11 mouse cellular contexts compared by ENCODE assay signal in the genomic region with DNA sequence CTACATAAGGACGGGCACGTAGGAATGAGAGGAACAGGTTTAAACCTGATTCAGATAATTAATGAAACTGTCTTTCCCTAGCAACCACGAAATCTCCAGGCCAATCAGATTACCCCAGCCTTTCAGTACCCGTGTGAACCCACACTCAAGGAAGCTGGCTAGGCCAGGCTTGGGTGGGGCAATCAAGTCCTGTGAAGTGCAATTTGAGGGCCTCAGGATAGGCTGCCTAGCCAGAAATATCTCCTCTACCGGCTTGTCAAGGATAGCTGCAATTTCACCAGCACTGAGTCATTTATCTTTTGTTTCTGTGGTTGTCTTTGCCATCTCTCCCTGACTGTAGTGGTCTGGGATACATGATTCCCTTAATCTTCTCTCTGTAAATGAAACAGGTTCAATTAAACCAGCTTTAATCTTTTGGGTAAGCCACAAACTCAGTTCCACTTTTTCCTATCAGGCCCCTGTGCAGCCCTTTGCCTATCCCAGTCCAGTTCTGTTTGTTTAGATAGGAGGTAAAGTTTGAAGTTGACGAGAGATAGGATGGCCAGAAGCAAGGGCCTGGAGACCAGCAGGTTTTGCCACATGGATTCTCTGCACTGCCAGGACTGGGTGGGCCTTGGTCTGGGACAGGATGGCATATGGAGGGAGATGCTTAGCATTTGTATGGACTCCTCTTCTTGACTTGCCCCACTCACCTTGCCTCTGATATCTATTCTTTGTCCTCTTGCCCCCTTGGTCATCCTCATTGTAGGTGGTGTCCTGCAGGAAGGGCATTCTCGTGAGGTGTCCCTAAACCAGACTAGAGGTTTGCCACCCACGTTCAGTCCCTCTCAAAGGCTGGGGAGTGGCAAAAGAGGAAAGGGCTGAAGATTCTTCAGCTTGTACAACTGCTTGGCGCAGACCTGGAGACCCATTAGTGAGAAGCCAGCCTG. TPM values are rescaled to one million over a fixed set of nuclear protein-coding genes. Genes with fewer than 3 reads are reported as not detected.
DNase-seq lines count a peak whose midpoint lies in the region; ATAC-seq lines count a peak whose summit lies in the region.
"Had no signal": no experiment of that assay in that cellular context is flagged by ENCODE, and none has a peak within 500 bp of the region (broad histone marks: within the 10 kb centered on the region; RNA-seq: fewer than 3 reads in every experiment).

No protein-coding gene starts in this region.

- peak; percentile 76; the same call in 1 of the 2 replicates for ATAC-seq in hindbrain, embryonic 15.5 days (ENCODE audit: low FRiP score, low read depth)
- ATAC-seq in hindbrain, embryonic 12.5 days (ENCODE audit: low FRiP score): no peak
- peak; percentile 81 for ATAC-seq in intestine, embryonic 14.5 days (replicated peaks; ENCODE audit: low FRiP score, low TSS enrichment, low read depth)

- no peak overlapping the region for H3K9ac ChIP-seq in hindbrain, embryonic 15.5 days
- no peak overlapping the region for H3K9ac ChIP-seq in hindbrain, embryonic 12.5 days
- H3K9ac ChIP-seq in intestine, embryonic 14.5 days (ENCODE audit: low read length): no peak overlapping the region
- H3K9ac ChIP-seq: embryonic facial prominence, embryonic 12.5 days; midbrain, embryonic 12.5 days had no signal

- no peaks in the 10 kb centered on the region for H3K9me3 ChIP-seq in hindbrain, embryonic 15.5 days
- no peaks in the 10 kb centered on the region for H3K9me3 ChIP-seq in hindbrain, embryonic 12.5 days (replicated peaks)
- no peaks in the 10 kb centered on the region for H3K9me3 ChIP-seq in intestine, embryonic 14.5 days (ENCODE audit: control insufficient read depth, low read length)
- H3K9me3 ChIP-seq: embryonic facial prominence, embryonic 12.5 days; midbrain, embryonic 12.5 days had no signal

- WGBS in hindbrain, embryonic 15.5 days: 61% methylated on average over 9 of the region's 9 CpGs
- WGBS in hindbrain, embryonic 12.5 days: 72% methylated on average over 9 of the region's 9 CpGs
- 46% methylated on average over 9 of the region's 9 CpGs for WGBS in intestine, embryonic 14.5 days

- DNase-seq in NIH3T3 (ENCODE audit: low read depth): peak; percentile 57
- DNase-seq in intestine, embryonic 14.5 days (ENCODE audit: low spot score): no peak
- DNase-seq in lung, postnatal 25 days (ENCODE audit: low spot score): peak; percentile 76
- DNase-seq in cerebellum, postnatal 25 days: no peak
- no peak for DNase-seq in embryo, embryonic 10.5 days (ENCODE audit: low spot score)
- DNase-seq in layer of hippocampus, postnatal 25 days (ENCODE audit: extremely low spot score in 1 of 2, low spot score in 1 of 2): no peak
- DNase-seq: kidney, adult 9 months had no signal

- peaks cover 19% of the 10 kb centered on the region for H3K4me1 ChIP-seq in hindbrain, embryonic 15.5 days (replicated peaks)
- no peaks in the 10 kb centered on the region for H3K4me1 ChIP-seq in hindbrain, embryonic 12.5 days
- 0 out of 2 replicates have a peak, but pooled peaks cover 2% of the 10 kb centered on the region for H3K4me1 ChIP-seq in intestine, embryonic 14.5 days (replicated peaks; ENCODE audit: control insufficient read depth, insufficient read depth, low read length)
- H3K4me1 ChIP-seq: midbrain, embryonic 12.5 days had no signal

- H3K36me3 ChIP-seq in hindbrain, embryonic 15.5 days: no peaks in the 10 kb centered on the region
- no peaks in the 10 kb centered on the region for H3K36me3 ChIP-seq in hindbrain, embryonic 12.5 days
- H3K36me3 ChIP-seq in intestine, embryonic 14.5 days (ENCODE audit: control insufficient read depth, insufficient read depth, low read length): no peaks in the 10 kb centered on the region
- H3K36me3 ChIP-seq: embryonic facial prominence, embryonic 12.5 days; midbrain, embryonic 12.5 days had no signal

- no peak overlapping the region for H3K4me3 ChIP-seq in hindbrain, embryonic 15.5 days
- no peak overlapping the region for H3K4me3 ChIP-seq in hindbrain, embryonic 12.5 days
- H3K4me3 ChIP-seq in intestine, embryonic 14.5 days (ENCODE audit: low read depth, low read length): no peak overlapping the region
- H3K4me3 ChIP-seq: embryonic facial prominence, embryonic 12.5 days; midbrain, embryonic 12.5 days had no signal

- H3K27me3 ChIP-seq in hindbrain, embryonic 15.5 days: no peaks in the 10 kb centered on the region
- no peaks in the 10 kb centered on the region for H3K27me3 ChIP-seq in hindbrain, embryonic 12.5 days
- H3K27me3 ChIP-seq in intestine, embryonic 14.5 days (replicated peaks; ENCODE audit: control insufficient read depth, insufficient read depth, low read length): no peaks in the 10 kb centered on the region
- H3K27me3 ChIP-seq: embryonic facial prominence, embryonic 12.5 days; midbrain, embryonic 12.5 days had no signal

- H3K4me2 ChIP-seq in hindbrain, embryonic 15.5 days: no peak overlapping the region
- H3K4me2 ChIP-seq in hindbrain, embryonic 12.5 days (replicated peaks): no peak overlapping the region
- H3K4me2 ChIP-seq in intestine, embryonic 14.5 days (ENCODE audit: low read length): no peak overlapping the region
- H3K4me2 ChIP-seq: embryonic facial prominence, embryonic 12.5 days; midbrain, embryonic 12.5 days had no signal

- H3K27ac ChIP-seq in hindbrain, embryonic 15.5 days (replicated peaks): peak overlapping the region; percentile 64
- H3K27ac ChIP-seq in hindbrain, embryonic 12.5 days: no peak overlapping the region
- H3K27ac ChIP-seq in intestine, embryonic 14.5 days (ENCODE audit: low read depth): 0 out of 2 replicates have a peak overlapping the region, but pooled peaks have one; percentile 11
- H3K27ac ChIP-seq: embryonic facial prominence, embryonic 12.5 days; midbrain, embryonic 12.5 days had no signal

RNA-seq across cellular contexts. Expression of a gene that starts 44.6 kb away (rescaled TPM):
- polyA plus RNA-seq in hindbrain, embryonic 15.5 days (2015; fragmentation: Nextera tagmentation; extraction: Ambion mirVana): 4.6 TPM in 2 replicates
- 12.7 and 15.4 TPM in 2 replicates for polyA plus RNA-seq in hindbrain, embryonic 12.5 days (2016; fragmentation: Nextera tagmentation; extraction: Ambion mirVana)
- polyA plus RNA-seq in intestine, embryonic 14.5 days (2014; fragmentation: Nextera tagmentation; extraction: Ambion mirVana): 21.6 and 22.2 TPM in 2 replicates
- 10 to 100 TPM; 14.7 to 15.7 TPM for total RNA-seq in layer of hippocampus, postnatal 25 days (2021)

RNA-seq across cellular contexts. Expression of a gene that starts 54.1 kb away (rescaled TPM):
- polyA plus RNA-seq in hindbrain, embryonic 15.5 days (2015; fragmentation: Nextera tagmentation; extraction: Ambion mirVana): not detected in 2 replicates
- not detected in 2 replicates for polyA plus RNA-seq in hindbrain, embryonic 12.5 days (2016; fragmentation: Nextera tagmentation; extraction: Ambion mirVana)
- polyA plus RNA-seq in intestine, embryonic 14.5 days (2014; fragmentation: Nextera tagmentation; extraction: Ambion mirVana): not detected in 2 replicates
- not detected for total RNA-seq in layer of hippocampus, postnatal 25 days (2021)
- polyA plus RNA-seq: embryonic facial prominence, embryonic 12.5 days; midbrain, embryonic 12.5 days had no signal

Comparison
In these comparisons a context has a peak if more than half of its experiments do, and no peak if none do; other contexts are left out.
1. DNase-seq: peak in NIH3T3 (single experiment) and lung, postnatal 25 days (single experiment); none in intestine, embryonic 14.5 days (single experiment), cerebellum, postnatal 25 days (0 of 2), embryo, embryonic 10.5 days (single experiment) and layer of hippocampus, postnatal 25 days (0 of 2).